Mouse (Mus musculus): Measurements from ENCODE around the gene Itgb7. TPM values are rescaled to one million over a fixed set of nuclear protein-coding genes. Genes with fewer than 3 reads are reported as not detected.
"Not testable (repeated sequence)": the region's sequence is repeated elsewhere in the genome, so short reads cannot be mapped to it uniquely, and the experiment has no call there.

Gene Itgb7
- polyA plus RNA-seq, 2 experiments from 2014 or later, result 336 to 432 TPM

DNA sequence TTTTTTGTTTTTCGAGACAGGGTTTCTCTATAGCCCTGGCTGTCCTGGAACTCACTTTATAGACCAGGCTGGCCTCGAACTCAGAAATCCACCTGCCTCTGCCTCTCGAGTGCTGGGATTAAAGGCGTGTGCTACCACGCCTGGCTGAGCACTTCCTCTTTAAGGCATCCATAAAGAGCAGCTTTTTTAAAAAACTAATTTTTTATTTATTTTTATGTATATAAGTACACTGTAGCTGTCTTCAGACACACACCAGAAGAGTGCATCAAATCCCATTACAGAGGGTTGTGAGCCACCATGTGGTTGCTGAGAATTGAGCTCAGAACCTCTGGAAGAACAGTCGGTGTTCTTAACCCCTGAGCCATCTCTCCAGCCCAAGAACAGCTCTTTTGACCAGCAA lies 6.1 kb downstream of the Itgb7 start:
- not testable (repeated sequence) for ATAC-seq

DNA sequence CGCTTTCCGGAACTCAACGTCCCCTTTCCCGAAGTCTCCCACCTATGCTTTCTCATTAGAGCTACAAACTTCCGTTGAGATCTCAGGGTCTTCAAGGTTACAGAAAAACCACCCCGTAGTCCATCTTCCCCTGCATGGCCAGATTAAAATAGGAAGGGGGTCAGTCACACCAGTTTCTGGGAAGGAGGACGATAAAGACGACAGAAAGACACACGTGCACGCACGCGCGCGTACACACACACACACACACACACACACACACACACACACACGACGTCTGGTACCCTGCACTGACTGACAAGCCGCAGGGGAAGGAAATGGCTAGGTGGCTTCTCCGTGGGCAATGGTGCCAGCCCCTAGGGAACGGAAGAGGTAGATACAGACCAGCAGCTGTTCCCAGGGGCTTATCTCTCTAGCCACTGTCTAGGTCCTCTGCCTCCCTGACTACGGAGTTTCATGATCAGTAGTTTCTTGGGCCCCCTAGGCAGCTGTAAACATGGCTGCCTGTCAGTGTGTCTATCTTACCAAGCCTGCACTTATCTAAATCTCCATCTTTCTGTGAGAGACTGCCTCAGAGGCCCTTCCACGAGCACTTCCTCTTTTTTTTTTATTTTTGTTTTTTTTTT lies 6.6 kb downstream of the Itgb7 start:
- ATAC-seq, result peak; percentile 89

DNA sequence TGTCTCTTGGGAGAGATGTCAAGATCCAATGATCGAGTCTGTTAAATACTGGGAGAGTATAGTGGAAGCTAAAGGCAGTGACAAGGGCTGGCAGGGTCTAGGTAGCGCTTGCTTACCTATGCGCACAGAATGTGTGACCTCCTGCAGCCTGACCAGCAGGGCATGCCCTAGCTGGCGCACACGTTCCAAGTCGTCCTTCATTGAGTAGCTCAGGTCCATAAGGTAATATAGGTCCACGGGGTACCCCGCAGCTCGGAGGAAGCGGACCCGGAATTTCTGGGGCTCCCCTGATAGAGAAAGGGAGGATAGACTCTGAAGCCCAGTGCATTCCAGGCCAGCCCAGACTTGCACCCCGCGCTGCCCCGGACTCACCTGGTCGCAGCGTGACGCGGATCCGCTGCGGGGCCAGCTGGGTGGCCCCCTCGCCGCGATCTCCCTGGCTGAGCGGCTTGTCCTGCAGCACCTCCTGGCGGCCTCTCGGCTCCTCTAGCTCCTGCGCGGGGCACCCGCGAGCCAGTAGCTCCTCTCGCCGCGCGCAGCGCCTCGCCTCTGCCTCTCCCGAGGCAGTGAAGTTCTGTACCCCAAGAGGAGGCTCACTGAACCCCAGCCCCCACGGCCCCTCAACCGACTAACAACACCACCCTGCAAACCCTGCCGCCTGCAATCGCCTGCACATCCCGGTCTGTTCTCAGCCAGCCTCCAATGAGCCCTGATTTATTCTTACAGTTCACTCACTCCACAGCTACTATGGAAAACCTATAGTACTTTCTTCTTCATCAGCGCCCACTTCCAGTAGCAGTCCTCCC lies 7.4 kb downstream of the Itgb7 start:
- ATAC-seq, result peak; percentile 46

DNA sequence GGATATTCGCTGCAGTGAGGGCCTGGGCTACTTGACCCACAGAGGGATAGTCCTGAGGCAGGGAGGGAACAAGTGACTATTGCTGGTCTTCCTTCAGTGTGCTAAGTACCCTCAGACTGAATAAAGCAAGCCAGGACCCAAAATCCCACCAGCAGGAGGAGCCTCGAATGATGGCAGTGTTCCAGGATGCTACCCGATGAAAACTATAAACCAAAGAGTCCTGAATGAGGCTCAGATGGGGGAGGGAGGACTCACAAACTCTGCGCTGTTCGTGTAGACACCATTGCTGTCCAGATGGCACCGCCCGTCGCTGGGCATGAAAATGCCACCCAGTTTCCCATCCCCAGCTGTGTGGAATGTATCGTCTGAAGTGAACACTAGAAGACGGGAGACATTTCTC lies 9.4 kb downstream of the Itgb7 start:
- no peak for ATAC-seq

DNA sequence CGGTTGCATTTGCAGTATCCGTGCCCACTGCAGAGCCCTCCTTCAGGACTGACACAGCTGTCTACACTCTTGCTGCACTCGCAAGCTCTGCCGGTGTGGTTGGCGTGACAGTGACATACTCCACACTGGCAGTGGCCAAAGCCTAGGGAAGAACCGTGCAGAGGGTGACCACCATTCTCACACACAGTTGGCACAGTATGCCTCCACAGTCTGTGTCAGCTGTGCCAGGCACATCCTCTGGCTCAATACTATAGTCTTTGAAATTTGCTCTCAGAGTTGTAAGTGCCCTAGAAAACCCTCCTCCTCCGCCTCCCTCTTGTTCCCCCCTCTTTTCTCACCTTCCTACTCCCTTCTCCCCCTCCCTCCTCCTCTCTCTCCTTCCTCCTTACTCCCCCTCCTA lies 14.4 kb downstream of the Itgb7 start:
- ATAC-seq, result peak; percentile 30

DNA sequence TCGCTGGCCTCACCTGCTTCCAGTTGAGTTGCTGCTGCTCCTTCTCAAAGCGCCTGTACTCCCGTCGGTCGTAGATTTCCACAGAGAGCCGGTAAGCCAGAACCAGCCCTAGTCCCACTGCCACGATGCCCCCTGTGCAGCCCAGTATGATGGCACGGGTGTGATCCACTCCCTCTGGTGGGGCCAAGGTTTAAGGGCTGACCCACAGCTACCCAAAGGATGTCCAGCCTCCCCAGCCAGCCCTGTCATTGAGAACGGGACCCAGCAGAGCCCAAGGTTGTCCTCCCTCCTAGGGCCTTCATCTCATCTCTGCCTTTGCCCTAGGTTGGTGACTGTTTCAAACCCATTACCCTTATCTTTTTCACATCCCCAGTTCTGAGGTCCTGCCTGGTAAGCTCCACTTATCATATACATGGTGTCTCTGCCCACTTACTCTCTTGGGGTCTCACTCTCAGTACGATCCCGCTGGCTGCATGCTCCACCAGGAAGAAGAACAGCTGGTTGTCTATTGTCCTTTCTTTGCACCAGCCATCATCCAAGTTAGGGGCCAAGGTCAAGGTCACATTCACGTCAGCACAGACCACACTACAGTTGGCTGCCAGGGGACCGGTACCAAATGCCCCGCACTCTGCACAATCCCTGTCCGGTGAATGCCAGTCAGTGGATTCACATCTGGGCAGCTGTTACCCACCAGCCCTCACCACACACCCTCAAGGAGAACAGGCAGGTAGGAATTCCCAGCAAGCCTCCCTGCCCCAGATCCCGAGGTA lies 15.1 kb downstream of the Itgb7 start:
- ATAC-seq, result no peak

DNA sequence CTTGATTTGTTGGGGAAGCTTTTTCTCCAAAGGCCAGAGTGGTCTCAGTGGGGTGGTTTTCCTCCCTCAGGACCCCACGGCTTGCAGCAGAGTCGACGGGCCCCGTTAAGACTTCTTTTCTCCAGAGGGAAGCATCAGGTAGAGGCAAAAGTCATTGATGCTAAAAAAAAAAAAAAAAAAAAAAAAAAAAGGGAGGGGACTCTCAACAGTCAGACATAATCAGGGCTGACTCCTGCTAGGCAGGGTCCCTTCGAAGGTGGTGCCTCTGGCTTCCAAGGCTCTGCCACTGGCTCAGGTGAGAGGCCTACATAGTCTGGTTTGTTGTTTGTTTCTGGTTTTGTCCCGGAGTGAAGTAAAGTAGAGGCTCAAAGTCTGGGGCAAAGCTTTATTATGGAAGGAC lies 16.1 kb downstream of the Itgb7 start:
- ATAC-seq, result no peak

DNA sequence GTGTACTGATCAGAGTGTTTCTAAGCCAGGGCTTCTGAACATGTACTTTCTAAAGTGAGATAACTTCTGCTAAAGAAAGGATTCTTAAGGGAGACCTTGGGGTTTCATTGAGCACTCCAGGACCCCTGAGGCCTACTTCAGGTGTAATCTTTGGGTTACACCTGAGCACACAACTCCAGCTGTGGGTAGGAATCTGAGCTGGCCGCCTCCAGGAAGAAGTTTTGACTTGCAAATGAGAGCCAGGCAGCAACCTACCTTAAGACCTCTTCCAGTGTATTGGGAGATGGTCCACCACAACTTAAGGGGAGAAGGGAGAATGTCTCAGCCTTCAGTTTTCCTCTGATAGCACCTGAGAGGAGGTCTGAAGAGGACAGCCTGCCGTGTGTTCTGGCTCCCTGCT lies 17.6 kb downstream of the Itgb7 start:
- no peak for ATAC-seq

DNA sequence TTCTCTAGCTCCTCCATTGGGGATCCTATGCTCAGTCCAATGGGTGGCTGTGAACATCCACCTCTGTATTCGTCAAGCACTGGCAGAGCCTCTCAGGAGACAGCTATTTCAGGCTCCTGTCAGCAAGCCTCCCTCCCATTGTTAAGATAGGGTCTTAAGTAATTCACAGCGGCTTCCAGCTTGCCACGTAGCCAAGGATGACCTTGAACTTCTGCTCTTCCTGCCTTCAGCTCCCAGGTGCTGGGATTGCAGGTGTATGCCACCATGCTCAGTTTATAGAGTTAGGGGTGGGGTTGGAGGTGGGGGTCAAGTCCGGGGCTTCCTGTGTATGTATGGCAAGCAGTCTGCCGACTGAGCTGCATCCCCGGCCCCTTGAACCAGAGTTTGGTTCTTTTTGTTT lies 19.8 kb downstream of the Itgb7 start:
- ATAC-seq, result no peak

DNA sequence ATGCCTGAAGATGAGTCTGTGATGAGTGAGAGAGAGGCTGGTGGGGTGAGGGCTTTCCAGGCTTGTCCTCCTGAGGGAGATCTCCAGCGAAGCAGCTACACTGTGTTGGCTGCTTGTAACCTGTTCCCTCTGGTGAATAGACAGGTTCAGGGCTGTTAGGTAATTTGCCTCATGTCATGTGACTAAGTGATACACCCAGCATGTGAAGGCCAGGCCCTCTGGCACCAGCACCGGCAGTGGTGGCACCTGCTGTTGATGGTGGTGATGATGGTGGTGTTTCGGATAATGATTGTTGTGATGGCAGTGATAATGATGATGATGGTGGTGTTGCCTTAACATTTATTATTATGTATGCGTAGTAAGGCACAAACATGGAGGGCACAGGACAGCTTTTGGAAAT lies 20.9 kb downstream of the Itgb7 start:
- no peak for ATAC-seq

DNA sequence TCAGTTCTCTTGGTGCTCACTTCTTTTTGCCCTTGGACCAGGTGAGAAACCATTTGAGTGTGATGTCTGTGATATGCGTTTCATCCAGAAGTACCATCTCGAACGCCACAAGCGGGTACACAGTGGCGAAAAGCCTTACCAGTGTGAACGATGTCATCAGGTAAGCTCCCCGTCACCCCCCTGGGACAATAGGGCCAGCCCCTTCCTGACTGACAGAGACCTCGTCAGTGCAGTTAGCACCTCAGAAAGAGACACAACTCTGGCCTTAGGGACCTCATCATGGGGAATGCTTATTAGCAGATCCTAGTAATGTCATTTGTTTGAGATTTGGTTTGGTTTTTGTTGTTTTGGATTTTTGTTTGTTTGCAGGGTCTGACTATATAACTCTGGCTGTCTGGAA lies 22.6 kb downstream of the Itgb7 start:
- ATAC-seq, result no peak

DNA sequence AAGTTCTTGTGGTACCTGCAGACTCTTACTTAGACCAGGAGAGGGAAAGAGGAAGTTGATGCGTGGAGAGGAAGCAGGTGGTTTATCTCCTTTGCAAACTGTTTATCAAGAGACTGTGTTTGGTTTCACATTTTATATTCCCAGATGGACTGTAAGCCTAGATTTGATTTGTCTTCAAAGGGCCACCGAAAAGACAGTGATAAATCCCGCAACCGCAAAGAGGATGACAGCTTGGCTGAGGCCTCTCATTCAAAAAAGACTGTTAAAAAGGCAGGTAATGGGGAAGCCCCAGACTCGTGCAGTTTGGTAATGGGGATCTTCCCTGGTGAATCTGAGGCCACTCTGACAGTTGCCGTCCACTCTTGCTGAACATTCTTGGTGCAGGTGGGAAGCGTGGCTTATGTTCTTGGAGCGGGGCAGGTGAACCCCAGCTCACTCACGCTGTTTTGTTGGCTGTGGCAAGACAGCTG lies 23.6 kb downstream of the Itgb7 start:
- no peak for ATAC-seq

DNA sequence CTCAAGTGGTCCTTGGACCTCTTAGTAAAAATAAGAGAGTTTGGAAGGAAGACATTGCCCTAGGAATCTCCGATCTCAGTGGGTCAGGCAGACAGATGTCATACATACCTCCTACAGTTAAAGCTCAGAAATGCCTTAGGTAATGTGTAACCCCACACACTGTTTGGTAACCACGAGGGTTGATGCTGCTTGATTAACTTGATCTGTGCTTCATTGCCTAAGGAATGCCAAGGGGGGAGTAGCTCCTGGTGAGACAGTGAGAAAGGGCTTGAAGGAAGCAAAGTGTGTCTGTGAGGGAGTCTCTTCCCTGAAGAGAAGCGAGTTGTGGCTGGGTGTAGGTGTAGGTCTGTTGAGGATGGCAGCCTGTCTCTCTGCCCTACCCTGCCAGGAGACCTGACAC lies 24.4 kb downstream of the Itgb7 start:
- ATAC-seq, result no peak

DNA sequence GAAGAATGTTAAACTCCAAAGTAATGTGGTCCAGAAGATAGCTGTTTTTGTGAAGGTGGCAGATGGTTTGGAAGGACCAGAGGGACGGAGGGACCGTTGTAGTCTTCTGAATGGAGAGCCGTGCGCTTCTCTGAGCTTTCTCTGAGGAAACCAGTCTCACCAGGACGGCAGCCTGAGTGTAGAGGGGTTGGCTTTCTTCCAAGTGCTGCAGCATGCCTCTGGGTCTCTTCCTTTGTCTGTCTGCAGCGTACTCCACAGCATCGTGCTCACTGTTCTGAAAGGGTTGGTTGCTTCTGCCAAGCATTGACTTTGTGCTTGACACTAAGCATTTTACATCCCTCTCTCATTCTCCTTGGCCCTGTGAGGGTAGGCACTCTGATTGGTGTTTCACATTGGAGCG lies 26.0 kb downstream of the Itgb7 start:
- ATAC-seq, result no peak

DNA sequence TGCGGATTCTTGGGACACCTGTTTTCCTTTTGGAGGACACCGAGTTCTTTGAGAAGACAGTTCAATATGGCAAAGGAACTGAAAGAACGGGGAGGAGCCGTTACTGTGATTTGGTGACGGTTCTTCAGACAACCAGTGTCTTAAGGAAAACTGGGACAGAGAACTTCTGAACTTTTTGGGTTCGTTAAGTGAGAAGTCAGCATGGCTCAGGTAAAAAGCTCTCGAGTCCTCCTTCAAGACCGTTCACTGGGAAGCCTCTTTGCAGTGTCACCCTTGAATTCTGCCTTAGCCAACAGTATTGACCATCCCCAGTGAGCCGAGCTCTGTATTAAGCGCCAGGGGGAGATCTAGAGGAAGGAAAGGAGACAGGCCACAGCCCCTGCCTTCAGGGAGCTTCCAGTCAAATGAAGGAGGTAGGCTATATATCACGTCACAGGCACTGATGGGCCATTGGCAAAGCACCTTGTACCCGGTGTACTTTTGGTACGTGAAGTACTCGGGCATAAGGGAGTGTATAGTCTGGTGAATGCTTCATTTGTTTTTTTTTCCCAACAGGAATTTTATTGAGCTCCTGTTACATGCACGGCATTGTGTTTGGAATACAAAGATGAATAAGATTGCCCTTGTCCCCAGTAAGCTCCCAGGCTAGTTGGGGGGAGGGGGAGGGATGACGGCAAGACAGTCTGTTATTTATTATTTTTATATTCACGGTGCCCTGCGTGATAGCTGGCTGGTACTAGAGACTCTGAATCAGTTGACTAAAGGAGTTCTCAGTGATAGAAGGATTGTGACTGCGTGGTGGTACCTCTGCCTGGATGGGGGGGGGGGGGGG lies 26.9 kb downstream of the Itgb7 start, which contains the start of gene Csad:
TSS of gene Csad (minus strand) at position 51 of the 832 bp plus-strand sequence.
- no peak for ATAC-seq

DNA sequence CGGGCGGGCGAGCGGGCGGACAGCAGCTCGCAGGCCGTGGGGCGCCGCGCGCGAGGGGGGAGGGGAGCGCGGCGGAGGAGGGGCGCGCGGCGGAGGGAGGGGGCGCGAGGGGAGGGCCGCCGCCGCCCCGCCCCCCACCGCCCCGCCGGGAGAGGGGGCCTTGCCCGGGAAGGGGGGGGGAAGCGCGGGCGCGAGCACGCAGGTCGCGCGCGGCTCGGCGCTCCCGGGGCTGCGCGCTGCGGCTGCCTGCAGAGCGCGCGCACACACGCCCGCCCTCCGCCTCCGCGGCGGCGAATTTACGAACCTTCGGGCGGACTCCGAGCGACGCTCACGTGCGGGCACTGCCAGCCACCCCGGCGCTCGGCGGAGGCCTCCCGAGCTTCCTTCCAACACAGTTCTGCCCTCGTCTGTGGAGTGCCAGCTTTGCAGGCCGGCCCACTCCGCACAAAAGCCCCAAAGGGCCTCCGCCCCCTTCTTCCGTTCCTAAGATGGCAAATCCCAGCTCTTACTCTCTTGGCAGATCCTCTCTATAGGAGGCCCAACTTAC lies 27.8 kb downstream of the Itgb7 start:
- peak; percentile 37 for ATAC-seq

DNA sequence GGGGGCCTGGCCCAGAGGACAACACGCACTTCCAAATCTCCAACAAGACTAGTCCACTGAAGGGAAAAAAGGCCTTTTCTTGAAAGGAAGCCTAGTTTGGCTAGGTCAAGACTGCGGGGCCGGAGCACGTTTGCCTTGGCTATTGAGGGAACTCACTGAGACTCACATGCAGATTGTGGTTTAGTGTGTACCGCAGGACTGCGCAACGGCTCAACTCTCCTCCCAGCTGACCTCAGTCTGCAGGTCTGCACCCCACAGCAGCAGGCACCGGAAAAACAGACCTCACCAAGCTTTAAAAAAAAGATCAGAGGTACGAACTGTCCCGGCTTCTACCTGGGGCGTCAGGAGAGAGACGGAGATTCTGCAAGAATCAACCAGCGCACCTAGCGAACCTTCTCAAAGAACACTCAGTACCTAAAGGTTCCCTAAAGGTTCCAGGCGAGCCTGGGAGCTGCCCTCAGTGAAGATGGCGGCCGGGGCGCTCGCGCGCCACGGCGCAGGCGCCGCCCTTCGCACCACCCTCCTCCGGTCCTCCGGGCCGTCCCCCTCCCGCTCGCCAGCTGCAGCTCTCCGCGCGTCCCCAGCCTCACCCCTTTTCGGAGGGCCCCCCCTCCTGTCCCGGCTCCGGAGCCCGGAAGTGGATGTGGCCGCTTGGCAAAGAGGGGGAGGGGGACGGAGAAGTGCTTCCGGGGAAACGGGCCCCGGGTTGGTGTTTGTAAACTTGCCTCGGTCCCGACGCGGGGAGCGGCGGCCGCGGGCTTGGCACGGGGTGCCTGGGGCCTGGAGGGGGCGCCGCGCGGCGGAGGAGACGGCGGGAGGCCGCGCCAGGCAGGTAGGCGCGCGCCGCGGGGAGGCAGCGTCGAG lies 28.5 kb downstream of the Itgb7 start, which contains the start of gene Zfp740:
TSS of gene Zfp740 (plus strand) at position 279 of the 864 bp plus-strand sequence.
- peak; percentile 90 for ATAC-seq

DNA sequence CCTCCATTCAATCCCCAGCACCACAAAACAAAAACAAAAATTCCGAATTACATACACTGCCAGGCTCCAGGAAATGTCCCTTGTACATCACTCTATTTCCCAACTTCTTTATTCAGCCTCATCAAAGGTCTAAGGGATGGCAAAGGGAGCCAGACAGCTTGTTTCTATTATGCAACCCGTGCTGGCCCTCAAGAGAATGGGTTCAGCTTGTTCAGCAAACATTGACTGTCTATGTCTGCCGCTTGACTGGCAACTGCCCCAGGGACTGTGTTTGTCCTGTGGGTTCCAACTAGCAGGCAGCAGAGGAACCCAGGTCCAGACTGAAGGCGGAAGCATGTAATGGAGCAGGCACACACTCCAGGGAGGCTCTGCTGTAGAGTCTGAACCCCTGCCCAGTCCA lies 32.9 kb downstream of the Itgb7 start:
- no peak for ATAC-seq

DNA sequence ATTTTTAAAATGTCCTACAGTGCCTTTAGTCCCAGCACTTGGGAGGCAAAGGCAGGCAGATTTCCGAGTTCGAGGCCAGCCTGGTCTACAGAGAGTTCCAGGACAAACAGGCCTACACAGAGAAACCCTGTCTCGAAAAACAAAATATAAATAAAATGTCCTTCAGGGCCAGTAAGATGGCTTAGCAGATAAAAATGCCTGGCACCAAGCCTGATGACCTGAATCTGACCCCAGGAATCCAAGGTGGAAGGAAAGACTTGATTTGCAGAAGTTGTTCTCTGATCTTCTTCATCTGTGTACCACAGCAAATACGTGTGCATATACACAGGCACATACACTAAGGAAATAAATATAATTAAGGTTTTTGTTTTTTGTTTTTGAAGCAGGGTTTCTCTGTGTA lies 36.4 kb downstream of the Itgb7 start:
- no peak for ATAC-seq

DNA sequence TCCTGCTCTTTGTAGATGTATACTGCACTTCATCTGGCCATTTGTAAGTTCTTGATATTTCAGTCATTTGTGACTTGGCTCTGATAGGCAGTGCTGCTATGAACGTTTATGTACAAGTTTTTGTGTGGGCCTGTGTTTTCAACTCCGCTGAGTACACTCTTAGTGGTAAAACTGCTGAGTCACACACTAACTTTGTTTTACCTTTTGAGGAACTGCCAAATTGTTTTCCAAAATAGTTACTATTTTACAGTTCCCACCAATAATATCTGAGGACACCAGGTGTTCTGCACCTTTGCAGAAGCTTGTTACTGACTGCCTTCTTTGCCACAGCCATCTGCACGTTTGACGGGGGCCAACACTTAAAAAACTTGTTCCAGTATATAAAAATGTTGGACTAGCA lies 37.3 kb downstream of the Itgb7 start:
- no peak for ATAC-seq

DNA sequence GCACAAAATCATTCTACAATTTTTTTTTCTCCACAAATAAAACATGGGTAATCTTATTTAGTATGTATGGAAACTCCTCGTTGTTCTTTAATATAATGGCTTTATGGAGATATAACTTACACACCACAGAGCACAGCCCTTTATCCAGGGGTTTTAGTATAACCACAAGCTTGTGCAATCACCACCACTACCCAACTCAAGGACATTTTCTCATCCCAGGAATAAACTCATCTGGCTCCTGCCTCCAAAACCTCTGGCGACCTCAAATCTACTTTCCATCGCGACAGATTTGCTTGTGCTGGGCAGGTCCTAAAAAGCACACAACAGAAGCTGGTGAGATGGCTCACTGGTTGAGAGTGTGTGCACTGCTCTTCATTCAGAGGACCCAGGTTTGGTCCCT lies 38.1 kb downstream of the Itgb7 start:
- no peak for ATAC-seq

Measured in CD4-positive, CD25-positive, alpha-beta regulatory T cell, adult 4 months (primary cell).